Mouse (Mus musculus) intestine, embryonic 14.5 days (tissue): ENCODE data around the gene Mcmbp. TPM values are rescaled to one million over a fixed set of nuclear protein-coding genes. Genes with fewer than 3 reads are reported as not detected.

ENCODE experiments used
- ATAC-seq: fragments of 200-750 bp; cut with Nextera tagmentation; replicated peaks from 2 replicates; pipeline ENCODE4 v1.8.0; 2017; ENCODE audit warnings: low read depth, moderate number of reproducible peaks, moderate TSS enrichment, moderate library complexity; ENCODE audit not compliant: low FRiP score, low TSS enrichment
- DNase-seq: peaks from one replicate; pipeline ENCODE4 v3.0.0-alpha.2; 2018; ENCODE audit warnings: low spot score
- H3K27ac ChIP-seq: fragments of 300-500 bp; sonication (generic); 2 replicates; pipeline ENCODE4 v1.5.1; 2014; ENCODE audit warnings: low read depth, mild to moderate bottlenecking, control low read depth
- H3K27me3 ChIP-seq: fragments of 300-500 bp; sonication (generic); replicated peaks from 2 replicates; pipeline ENCODE4 v1.6.1; 2014; ENCODE audit warnings: low read length, control low read depth; ENCODE audit not compliant: control insufficient read depth, insufficient read depth
- H3K36me3 ChIP-seq: fragments of 300-500 bp; sonication (generic); 2 replicates; pipeline ENCODE4 v1.6.1; 2014; ENCODE audit warnings: low read length, control low read depth; ENCODE audit not compliant: control insufficient read depth, insufficient read depth
- H3K4me1 ChIP-seq: fragments of 300-500 bp; sonication (generic); replicated peaks from 2 replicates; pipeline ENCODE4 v1.6.1; 2014; ENCODE audit warnings: low read length, control low read depth, mixed read lengths; ENCODE audit not compliant: control insufficient read depth, insufficient read depth
- H3K4me2 ChIP-seq: fragments of 300-500 bp; sonication (generic); 2 replicates; pipeline ENCODE4 v1.6.1; 2014; ENCODE audit warnings: low read length
- H3K4me3 ChIP-seq: fragments of 300-500 bp; sonication (generic); 2 replicates; pipeline ENCODE4 v1.5.1; 2014; ENCODE audit warnings: low read depth, low read length, control low read depth, mixed read lengths
- H3K9ac ChIP-seq: fragments of 300-500 bp; sonication (generic); 2 replicates; pipeline ENCODE4 v1.6.1; 2014; ENCODE audit warnings: mild to moderate bottlenecking, low read length
- H3K9me3 ChIP-seq: fragments of 300-500 bp; sonication (generic); 2 replicates; pipeline ENCODE4 v1.6.1; 2016; ENCODE audit warnings: low read length, control low read depth; ENCODE audit not compliant: control insufficient read depth
- WGBS: fragments of 180-500 bp; shearing (Covaris S2); extraction: QIAGEN DNeasy Blood & Tissue Kit; methylation state at CpG from one replicate; pipeline ENCODE4 v1.1.7; 2014; 5-methylcytosine and 5-hydroxymethylcytosine counted together
- polyA plus RNA-seq: library from polyadenylated mRNA; unstranded; fragments of >200 nt; fragmentation: Nextera tagmentation; extraction: Ambion mirVana; gene quantifications from 2 replicates; pipeline ENCODE4 v1.2.1, GENCODE M21; 2014

Gene Mcmbp
- polyA plus RNA-seq, 1 experiment from 2014 or later: 71.6 TPM

- H3K36me3 ChIP-seq: peaks cover 73% of the 10 kb centered on the region
- H3K9me3 ChIP-seq: no peaks in the 10 kb centered on the region
- no peak overlapping the region for H3K4me2 ChIP-seq
- no peaks in the 10 kb centered on the region for H3K4me1 ChIP-seq
- no peak for ATAC-seq
- no peaks in the 10 kb centered on the region for H3K27me3 ChIP-seq
- WGBS: 89% methylated on average over 10 of the region's 10 CpGs
- H3K27ac ChIP-seq: no peak overlapping the region
- no peak overlapping the region for H3K4me3 ChIP-seq
- DNase-seq: no peak
- no peak overlapping the region for H3K9ac ChIP-seq
These were observed 45.4 kb downstream of the Mcmbp start for GRCm38 (mm10) chr7:128694848-128695247.

GRCm38 (mm10) chr7:128692163-128692562, 48.1 kb downstream of the Mcmbp start:
- Histone ChIP-seq H3K4me2 (no peak overlapping the region), H3K36me3 (peaks cover 60% of the 10 kb centered on the region), H3K9ac (no peak overlapping the region), H3K27ac (no peak overlapping the region), H3K9me3 (peaks cover 16% of the 10 kb centered on the region), H3K4me3 (no peak overlapping the region), H3K27me3 (no peaks in the 10 kb centered on the region), H3K4me1 (no peaks in the 10 kb centered on the region)
- 95% methylated on average over 7 of the region's 7 CpGs for WGBS
- DNase-seq: no peak
- no peak for ATAC-seq

- H3K27ac ChIP-seq: no peak overlapping the region
- no peak overlapping the region for H3K9ac ChIP-seq
- peaks cover 16% of the 10 kb centered on the region for H3K9me3 ChIP-seq
- H3K4me2 ChIP-seq: no peak overlapping the region
- H3K4me1 ChIP-seq: no peaks in the 10 kb centered on the region
- no peak overlapping the region for H3K4me3 ChIP-seq
- peaks cover 60% of the 10 kb centered on the region for H3K36me3 ChIP-seq
- DNase-seq (no peak), ATAC-seq (no peak)
- 73% methylated on average over 7 of the region's 7 CpGs for WGBS
- no peaks in the 10 kb centered on the region for H3K27me3 ChIP-seq
These were observed 49.5 kb downstream of the Mcmbp start for GRCm38 (mm10) chr7:128690796-128691195.

GRCm38 (mm10) chr7:128690070-128690469, 50.2 kb downstream of the Mcmbp start:
- Histone ChIP-seq H3K9ac (no peak overlapping the region), H3K9me3 (peaks cover 18% of the 10 kb centered on the region), H3K4me3 (no peak overlapping the region), H3K27me3 (no peaks in the 10 kb centered on the region), H3K27ac (no peak overlapping the region), H3K36me3 (peaks cover 60% of the 10 kb centered on the region), H3K4me1 (no peaks in the 10 kb centered on the region), H3K4me2 (no peak overlapping the region)
- DNase-seq (peak; percentile 94), ATAC-seq (peak; percentile 63)
- 19% methylated on average over 7 of the region's 7 CpGs for WGBS

GRCm38 (mm10) chr7:128689347-128689746, 50.9 kb downstream of the Mcmbp start:
- WGBS: 83% methylated on average over 8 of the region's 8 CpGs
- H3K27ac ChIP-seq: no peak overlapping the region
- H3K27me3 ChIP-seq: no peaks in the 10 kb centered on the region
- H3K9me3 ChIP-seq: peaks cover 18% of the 10 kb centered on the region
- H3K36me3 ChIP-seq: peaks cover 60% of the 10 kb centered on the region
- DNase-seq (no peak), ATAC-seq (no peak)
- no peaks in the 10 kb centered on the region for H3K4me1 ChIP-seq
- H3K4me2 ChIP-seq: no peak overlapping the region
- no peak overlapping the region for H3K9ac ChIP-seq
- H3K4me3 ChIP-seq: no peak overlapping the region

- peaks cover 50% of the 10 kb centered on the region for H3K36me3 ChIP-seq
- no peak overlapping the region; the same call in 1 of the 2 replicates for H3K27ac ChIP-seq
- ATAC-seq: peak; percentile 73
- peaks cover 18% of the 10 kb centered on the region for H3K9me3 ChIP-seq
- no peaks in the 10 kb centered on the region for H3K27me3 ChIP-seq
- peak; percentile 80 for DNase-seq
- H3K4me2 ChIP-seq: peak overlapping the region; percentile 56
- WGBS: 54% methylated on average over 56 of the region's 56 CpGs
- no peaks in the 10 kb centered on the region for H3K4me1 ChIP-seq
- peak overlapping the region; percentile 41 for H3K4me3 ChIP-seq
- H3K9ac ChIP-seq: no peak overlapping the region
These were observed 52.3 kb downstream of the Mcmbp start for GRCm38 (mm10) chr7:128687821-128688564.

- ATAC-seq (no peak), DNase-seq (no peak)
- H3K27ac ChIP-seq: no peak overlapping the region
- H3K9me3 ChIP-seq: no peaks in the 10 kb centered on the region
- H3K4me2 ChIP-seq: no peak overlapping the region
- H3K27me3 ChIP-seq: no peaks in the 10 kb centered on the region
- peaks cover 9% of the 10 kb centered on the region for H3K36me3 ChIP-seq
- no peak overlapping the region for H3K9ac ChIP-seq
- no peak overlapping the region for H3K4me3 ChIP-seq
- H3K4me1 ChIP-seq: no peaks in the 10 kb centered on the region
- 68% methylated on average over 3 of the region's 3 CpGs for WGBS
These were observed 61.7 kb downstream of the Mcmbp start for GRCm38 (mm10) chr7:128678546-128678945.

GRCm38 (mm10) chr7:128672408-128673010, 67.8 kb downstream of the Mcmbp start:
- peak overlapping the region; percentile 21; the same call in 1 of the 2 replicates for H3K4me2 ChIP-seq
- H3K9ac ChIP-seq: no peak overlapping the region
- peak overlapping the region; percentile 29 for H3K27ac ChIP-seq
- DNase-seq: peak; percentile 69
- 14% methylated on average over 15 of the region's 15 CpGs for WGBS
- peaks cover 23% of the 10 kb centered on the region for H3K36me3 ChIP-seq
- H3K27me3 ChIP-seq: no peaks in the 10 kb centered on the region
- H3K9me3 ChIP-seq: no peaks in the 10 kb centered on the region
- no peak overlapping the region for H3K4me3 ChIP-seq
- ATAC-seq: peak; percentile 82
- H3K4me1 ChIP-seq: no peaks in the 10 kb centered on the region; the same call in 1 of the 2 replicates
